Mouse (Mus musculus) layer of hippocampus, postnatal 14 days (tissue): ENCODE data around the gene Mrpl27. TPM values are rescaled to one million over a fixed set of nuclear protein-coding genes. Genes with fewer than 3 reads are reported as not detected.
A peak's percentile ranks its signal among the peaks of the same experiment; 100 is the strongest.
"Not testable (repeated sequence)": the region's sequence is repeated elsewhere in the genome, so short reads cannot be mapped to it uniquely, and the experiment has no call there.

Source experiments
- DNase-seq, 2 experiments: peaks; one replicate each; pipeline ENCODE4 v3.0.0; 2021 to 2022; ENCODE audit warnings: low spot score in 2 of 2, mixed read lengths in 1 of 2
- total RNA-seq, 2 experiments: library from RNA; stranded (reverse); gene quantifications; 2 replicates each; pipeline ENCODE4 v1.2.3; 2021

The Mrpl27 gene
- total RNA-seq, 2 experiments from 2014 or later = 64.5 to 69.6 TPM

DNA sequence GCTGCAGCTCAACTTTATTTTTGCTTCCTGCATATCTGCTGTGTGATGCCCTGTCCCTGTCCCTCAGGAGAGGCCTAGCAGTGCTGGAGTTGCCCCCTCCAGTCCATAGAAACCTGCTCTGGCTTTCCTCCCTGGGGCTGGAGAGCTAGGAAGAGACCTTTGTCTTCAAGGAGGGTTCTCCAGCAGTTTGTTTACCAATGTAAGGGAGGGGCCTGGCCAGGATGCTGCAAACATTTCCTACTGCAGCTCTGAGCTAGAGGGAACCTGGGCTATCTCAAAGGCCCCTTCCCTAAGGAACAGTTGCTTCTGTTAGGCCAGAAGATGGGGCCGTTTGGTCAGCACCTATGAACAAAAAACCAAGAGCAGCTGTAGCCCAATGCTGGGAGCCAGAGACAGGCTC is 7.8 kb downstream of the Mrpl27 start:
- DNase-seq = no peak

DNA sequence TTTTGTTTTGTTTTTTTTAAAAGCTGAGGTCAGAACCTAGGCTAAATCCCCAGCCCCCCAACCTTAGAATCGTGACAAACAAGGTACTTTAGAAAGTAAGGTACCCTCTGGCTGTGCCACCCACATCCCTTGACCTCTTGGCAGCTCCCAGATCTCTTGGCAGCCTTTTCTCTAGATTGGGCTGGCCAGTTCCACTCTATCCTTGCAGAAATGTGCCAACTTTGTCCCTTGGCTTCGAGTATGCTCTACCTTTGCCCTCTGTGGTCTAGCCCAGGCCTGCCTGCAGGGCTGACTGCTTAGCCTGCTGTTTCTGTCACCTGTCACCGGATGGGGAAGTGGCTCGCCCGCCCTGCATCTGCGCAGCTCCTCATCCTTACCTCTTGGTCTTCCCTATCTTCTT is 11.7 kb downstream of the Mrpl27 start:
- DNase-seq = no peak

DNA sequence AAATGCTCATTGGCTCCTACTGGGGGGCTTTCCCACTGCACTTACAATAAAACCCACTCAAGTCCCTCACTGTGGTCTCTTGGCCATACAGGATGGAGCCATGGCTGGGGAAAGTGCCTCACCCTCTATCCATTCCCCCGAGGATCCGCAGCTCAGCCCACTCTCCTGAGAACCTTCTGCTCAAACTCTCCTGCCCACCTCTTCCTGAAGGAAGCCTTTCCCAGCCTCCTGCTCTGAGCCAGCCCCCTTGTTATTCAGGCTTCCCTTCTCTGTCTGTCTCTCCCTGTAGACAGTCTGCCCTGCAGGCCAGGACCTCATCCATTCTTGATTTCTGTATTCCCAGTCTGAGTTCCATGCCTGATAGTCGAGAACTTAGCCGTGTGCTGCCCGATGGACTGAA is 21.4 kb downstream of the Mrpl27 start:
- DNase-seq = no peak

DNA sequence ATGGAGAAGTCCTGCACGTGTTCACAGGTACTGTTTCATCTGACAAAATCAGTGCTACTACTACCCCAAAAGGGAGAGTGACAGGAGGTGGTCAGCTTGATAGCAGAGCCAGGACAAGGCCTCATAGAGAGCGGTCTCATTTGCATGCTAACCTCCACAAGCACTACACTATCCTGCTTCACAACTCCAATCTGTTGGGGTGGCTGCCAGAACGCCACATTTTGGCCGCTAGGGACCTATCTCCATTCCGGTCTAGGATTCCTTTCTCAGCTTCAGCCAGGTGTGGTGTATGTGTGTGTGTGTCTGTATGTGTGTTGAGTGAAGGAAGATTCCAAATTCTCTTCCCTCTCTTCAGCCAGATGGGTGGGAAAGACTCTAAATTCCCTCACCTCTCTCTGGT is 21.9 kb downstream of the Mrpl27 start:
- DNase-seq = no peak

DNA sequence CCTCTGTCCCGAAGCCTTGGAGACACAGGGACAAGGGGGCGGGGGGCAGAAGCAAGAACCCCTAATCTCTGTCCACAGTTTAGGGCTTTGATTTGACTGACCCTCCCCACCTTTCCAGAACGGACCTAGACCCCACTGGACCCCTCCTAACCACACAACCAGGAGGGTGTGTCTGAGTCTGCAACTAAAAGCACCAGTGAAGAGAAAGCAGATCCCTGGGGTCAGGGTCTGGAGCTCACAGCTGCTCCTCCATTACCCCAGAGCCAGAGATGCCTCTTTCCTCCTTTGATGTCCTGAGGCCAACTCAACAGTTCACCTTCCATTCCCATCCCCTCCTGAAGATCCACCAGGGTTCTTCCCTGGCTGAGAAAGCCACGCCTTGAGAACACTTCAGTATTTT is 22.7 kb downstream of the Mrpl27 start:
- no peak for DNase-seq

DNA sequence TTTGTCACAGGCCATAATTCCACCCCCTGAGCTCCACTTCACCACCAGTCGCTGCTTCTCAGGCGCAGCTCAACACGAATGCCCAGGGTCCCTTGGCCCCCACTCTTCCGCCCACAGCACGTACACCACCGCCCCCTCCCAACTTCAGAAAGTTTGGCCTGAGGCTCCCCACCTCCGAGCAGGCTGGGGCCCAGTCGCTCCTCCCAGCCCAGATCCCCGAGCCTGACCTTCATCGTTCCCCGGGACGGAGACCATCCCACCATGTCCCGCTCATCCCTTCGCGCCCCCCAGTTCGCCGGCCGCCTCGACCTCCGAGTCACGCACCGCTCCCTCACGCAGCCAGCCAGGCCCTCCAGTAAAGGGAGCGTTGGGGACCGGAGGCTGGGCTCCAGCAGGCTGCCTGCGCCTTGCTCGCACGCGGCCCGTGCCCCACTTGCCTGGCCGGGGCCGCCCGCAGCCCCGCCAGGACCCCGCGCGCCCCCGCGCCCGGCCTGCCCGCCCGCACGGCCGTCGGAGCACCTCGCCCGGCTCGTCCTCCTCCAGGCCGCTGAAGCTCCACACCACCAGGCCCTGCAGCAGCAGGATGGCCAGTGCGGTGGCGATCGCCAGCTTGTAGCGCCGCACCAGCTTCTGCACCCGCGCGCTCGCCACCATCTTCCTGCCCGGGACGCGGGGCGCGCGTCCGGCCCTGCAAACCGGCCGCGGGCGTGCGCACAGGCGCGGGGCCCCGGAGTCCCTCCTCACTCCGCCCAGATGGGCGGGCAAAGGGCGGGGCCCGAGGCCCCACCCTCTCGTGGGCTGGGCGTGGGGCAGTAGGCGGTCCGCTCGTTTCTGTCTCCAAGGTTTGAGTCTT is 23.4 kb downstream of the Mrpl27 start, which contains the start of gene Xylt2:
Xylt2 (minus strand) TSS at position 762 of the 853 bp plus-strand sequence.
- DNase-seq = peak; percentile 85 to 91

DNA sequence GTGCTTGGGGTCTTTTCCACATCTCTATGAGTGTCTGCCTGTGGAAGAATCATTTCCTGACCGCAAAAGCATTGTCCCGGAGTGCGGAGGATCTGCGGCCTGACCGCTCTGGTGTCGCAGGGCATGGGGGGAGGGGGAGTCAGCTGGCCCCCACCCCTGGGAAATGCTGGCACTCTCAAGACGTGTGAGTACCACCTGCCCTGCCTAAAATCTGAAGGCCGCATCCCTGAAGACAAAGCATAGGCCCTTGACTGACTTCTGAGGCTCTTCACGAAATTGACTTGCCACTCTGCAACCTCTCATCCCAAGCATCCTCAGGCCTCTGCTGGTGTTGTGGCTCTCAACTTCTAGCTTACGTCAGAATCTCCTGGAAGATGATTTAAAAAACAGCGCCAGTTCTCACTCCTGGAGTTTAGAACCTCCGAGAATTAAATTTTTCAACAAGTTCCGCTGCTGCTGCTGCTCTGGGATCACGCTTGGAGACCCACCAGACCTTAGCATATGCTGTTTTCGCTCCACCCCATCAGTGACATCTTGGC is 24.1 kb downstream of the Mrpl27 start:
- DNase-seq = no peak

DNA sequence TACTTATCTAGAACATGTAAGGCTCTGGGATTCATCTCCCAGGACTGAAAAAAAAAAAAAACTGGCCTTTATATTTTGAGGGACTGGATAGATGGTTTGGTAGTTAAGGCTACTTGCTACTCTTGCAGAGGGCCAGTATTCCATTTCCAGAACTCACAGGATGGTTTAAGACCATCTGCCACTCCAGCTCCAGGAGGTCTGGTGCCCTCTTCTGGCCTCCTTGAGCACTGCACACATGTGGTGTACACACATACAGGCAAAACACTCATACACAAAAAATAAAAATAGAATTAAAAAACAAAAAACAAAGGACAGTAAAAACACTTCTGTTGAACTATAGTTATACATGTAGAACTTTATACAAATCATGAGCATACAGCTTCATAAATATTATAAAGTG is 27.1 kb downstream of the Mrpl27 start:
- DNase-seq = no peak

DNA sequence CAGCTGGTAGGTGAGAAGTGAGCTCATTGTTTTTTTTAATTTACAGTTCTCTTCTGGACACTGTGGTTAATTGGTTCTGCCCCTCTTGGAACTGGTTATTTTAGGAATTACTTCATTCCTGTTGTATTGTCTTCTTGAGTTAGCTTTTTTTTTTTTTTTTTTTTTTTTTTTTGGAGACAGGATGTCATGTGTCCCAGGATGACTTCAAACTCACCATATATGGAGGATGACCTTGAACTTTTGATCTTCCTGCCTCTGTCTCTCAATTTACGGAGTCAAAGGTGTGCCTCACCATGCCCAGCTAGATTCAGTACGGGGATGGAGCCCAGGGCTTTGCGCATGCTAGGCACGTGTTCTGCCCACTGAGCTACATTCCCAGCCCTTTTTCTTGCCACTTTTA is 28.1 kb downstream of the Mrpl27 start:
- no peak for DNase-seq

DNA sequence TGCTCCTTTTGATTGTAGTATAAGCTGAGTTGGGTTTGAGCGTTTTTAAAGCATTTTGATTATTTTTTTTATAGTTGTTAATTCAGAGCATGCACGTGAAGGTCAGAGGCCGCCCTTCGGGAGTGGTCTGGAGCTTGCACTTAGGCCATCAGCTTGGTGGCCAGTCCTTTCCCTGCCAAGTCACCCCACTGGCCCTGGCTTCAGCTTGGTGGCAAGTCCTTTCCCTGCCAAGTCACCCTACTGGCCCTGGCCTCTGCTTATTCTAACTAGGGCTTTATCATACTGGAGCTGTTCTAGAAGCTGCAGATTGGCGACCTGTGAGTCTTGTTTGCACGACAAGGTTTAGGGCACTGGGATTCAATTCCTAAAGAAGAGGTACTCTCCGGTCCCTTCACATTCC is 28.9 kb downstream of the Mrpl27 start:
- no peak for DNase-seq

DNA sequence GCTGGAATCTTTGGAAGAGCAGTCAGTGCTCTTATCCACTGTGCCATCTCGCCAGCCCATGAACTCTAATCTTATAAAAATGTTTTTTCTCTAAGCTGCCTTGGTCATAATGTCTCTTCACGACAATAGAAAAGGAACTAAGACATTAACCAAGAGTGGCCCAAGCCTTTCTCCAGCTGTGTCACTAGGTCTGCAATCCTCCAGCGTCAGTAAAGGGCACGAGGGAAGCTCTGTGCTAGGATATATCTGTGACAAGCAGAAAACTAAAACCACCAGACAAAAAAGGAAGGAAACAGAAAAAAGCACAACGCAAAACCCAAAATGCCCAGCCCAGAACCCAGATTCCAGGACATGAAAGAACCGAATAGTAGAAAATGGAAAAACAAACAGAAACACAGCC is 33.6 kb downstream of the Mrpl27 start:
- no peak for DNase-seq

DNA sequence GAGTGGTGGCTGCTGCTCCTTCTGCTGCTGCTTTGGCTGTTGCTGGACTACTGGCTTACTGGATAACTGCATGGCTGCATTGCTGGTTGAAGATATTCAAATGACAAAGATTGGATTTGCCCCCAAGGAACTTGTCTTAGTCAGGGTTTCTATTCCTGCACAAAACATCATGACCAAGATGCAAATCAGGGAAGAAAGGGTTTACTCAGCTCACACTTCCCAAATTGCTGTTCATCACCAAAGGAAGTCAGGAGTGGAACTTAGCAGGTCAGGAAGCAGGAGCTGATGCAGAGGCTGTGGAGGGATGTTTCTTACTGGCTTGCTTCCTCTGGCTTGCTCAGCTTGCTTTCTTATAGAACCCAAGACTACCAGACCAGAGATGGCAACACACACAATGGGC is 38.9 kb downstream of the Mrpl27 start:
- DNase-seq = not testable (repeated sequence)

DNA sequence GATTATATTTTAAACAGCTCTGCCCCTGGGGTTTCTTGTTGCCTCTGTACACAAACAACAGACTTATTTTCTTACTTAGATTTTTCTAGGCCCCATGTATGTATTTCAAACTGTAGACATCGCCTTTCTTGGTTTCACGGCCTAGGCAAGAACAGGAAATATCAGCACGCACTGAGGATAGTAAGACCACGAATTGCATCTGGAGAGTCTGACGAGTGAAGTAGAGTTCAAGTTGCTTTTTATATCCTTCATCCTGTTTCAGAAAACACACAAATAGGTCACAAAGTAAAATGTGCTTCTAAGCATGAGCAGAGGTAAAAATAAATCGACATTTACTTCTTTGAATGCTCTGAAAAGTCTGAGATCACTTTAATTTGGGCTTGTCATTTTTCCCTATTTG is 41.9 kb downstream of the Mrpl27 start:
- no peak for DNase-seq

DNA sequence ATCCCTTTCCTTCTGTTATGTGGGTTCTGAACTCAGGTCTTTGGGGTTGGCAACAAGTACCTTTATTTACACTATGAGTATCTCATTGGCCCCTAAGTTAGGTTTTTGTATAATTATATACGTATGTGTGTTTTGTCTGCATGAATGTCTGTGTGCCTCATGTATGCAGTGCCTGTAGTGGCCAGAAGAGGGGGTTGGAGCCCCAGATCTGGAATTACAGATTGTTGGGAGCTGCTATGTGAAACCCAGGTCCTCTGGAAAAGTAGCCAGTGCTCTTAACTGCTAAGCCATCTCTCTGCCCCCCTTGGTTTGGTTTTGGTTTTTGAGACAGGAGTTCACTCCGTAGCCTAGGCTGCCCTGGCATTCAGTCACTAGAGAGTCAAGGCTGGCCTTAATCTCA is 43.6 kb downstream of the Mrpl27 start:
- no peak for DNase-seq

DNA sequence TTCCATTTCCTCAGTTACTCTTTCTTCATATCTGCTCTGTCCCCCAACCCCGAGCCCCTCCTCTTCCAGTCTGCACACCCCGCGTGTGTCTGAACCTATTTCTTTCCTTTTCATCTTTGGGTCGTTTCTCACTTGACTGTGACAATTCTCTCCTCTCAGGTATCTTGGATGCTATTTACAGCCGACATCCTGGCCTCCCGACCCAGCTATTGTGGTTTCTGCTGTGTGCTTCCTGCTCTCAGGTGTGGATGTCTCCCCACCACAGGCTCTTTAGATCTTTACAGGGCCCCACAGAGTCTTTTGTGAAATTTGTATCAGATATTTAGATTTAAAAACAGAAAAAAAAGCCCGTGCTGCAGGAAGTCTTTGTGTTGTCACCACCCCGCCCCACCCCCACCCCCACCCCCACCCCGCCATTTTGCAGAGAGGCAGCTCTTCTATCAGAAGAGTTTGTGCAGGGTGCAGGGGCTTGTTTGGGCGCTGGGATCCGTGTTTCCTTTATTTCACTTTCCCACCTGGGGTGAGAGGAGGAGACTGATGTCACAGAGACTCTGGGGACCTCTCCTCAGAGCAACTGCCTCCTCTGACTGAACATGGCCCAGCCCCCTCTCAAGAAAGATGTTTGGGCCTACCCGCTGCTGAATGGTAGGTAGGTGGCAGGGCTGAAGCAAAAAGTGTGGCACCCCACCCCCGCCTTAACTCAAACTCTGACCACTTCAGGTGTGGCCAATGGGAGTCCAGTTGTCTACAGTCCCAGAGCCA is 44.3 kb downstream of the Mrpl27 start:
- no peak for DNase-seq

DNA sequence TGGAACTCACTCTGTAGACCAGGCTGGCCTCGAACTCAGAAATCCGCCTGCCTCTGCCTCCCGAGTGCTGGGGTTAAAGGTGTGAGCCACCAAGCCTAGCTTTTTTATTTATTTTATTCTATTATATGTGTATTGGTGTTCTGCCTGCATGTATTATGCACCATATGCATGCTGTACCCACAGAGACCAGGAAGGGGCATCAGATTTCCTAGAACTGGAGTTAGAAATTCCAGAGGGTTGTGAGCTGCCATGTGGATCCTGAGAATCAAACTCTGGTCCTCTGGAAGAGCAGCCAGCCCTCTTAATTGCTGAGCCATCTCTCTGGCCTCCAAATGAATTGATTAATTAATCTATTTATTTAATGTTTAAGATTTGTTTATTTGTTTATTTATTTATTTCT is 45.8 kb downstream of the Mrpl27 start:
- no peak for DNase-seq

DNA sequence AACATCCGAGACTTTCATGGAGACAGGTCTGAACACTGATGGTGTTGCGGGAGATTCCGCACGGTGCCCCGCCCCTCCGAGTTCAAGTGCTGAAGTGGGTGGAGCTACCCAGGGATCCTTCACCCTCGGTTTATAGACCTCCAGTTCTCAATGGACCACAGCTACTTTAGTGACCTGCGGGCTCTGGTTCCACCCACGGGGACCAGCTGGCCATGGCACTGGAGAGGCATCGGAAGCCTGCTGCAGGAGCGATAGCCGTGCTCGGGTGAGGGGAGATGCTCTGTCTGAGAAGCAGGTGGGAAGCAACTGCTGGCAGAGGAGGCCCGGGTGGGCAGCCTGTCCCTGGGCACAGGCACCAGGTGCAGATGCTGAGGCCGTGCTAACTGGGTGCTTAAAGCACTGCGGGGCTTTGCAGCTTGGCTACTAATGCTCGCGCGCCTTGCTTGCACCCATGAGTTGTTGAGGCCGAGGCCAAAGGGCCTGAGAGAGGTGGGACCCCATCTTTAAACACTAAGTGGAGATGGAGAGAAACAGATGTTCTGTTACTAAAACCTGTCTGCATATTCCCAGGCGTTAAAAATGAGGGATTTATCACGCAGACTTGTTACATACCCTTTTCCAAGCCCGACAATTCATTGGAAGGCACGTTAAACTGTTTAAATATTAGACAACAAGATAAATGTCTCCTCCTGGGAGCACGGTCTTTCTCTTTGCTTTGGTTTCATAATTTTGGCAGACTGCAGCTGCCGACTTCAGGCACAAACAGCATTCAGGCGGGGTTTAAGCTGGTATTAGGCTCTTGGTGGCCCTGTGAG is 48.0 kb downstream of the Mrpl27 start:
- DNase-seq = no peak

DNA sequence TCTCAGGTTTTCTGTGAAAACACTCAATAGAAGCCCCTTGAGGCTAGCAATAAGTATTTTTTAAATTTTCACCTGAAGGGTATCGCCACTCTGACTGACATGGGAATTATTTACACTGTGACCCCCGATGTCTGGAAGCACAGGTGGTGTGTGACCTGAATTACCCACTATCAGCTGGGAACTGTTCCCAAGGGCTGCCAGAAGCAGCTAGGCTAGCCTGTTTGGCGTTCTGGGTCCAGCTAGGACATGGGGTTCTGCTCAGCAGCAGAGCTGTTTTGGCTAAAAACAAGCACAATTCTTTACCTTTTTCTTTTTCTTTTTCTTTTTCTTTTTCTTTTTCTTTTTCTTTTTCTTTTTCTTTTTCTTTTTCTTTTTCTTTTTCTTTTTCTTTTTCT is 48.6 kb downstream of the Mrpl27 start:
- DNase-seq = no peak

DNA sequence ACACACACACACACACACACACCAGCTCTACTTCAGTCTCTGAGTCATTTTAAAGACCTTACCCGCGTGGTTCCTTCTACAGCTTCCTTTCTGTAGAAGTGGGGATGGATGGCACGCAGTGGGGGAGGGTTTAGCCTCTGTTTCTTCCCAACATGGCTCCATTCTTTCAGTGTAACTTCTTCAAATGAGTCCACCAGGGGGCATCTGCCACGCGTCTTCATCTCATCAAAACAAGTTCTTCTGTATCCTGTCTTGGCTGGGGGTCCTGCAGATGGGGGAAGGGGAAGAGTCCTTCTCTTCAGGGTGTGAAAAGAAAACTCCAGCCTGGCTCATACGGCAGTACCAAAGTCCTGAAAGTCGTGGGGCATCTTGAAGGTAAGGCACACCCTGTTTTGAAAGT is 50.5 kb downstream of the Mrpl27 start:
- DNase-seq = no peak

DNA sequence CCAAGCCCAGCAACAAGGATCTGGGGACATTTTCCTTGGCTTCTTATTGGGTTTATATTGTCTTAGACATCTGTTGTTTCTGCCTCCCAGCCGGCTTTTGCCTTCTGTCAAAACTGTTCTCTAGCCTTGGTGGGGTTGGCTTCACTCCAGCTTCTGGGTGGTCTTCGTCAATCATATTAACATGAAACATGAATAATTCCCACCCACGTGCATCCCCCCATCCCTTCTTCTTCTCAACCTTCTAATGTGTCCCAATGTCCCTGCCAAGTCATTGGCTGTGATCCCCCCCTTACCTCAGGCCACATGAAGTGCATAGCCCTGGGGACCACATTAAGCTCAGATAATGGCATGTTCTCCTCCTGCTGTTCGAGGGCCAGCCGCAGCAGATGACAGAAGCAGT is 50.9 kb downstream of the Mrpl27 start, which contains the start of gene Gm11541:
Gm11541 (minus strand) TSS at position 28 of the 400 bp plus-strand sequence.
- DNase-seq = no peak
